Mouse (Mus musculus): ENCODE measurements around the gene Sema3b. TPM values are rescaled to one million over a fixed set of nuclear protein-coding genes. Genes with fewer than 3 reads are reported as not detected.

The Sema3b gene
- total RNA-seq, 2 experiments from 2014 or later, result not detected

DNA sequence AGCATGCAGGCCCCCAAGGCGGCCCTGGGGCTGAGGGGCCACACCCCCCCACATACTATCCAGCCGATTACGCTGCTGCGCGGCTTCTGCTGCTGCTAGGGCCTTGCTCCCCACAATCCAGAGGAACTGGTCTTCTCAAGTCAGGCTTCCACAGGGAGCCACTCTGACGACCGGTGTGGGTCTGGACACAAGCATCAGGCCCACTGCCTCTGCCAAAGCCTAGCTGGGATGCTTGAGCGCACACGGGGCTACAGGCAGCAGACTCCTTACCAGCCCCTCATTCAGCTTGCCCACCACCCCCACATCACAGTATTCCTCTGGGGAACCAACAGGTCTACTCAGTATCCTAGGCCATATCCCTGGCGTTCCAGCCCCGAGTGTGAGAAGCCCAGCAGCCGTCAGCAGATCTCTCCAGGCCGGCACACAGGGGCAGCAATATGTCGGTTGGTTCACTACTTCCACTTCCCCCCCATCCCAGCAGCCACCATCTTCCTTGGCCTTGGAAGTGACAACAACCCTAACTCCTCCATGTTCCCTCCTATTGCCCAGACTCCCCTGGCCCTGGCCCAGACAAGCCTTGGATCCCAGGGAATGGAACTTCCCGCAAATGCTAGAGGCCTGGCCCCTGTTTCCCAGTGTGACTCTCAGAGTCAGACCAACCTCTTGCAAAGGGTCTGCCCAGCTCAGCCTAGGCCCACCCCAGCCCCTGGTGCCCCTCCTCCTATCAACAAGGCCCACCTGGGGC, 24.8 kb upstream of the Sema3b start:
- ATAC-seq (replicated peaks; ENCODE audit: low FRiP score, poor library complexity, severe bottlenecking), result peak; percentile 24; the same call in 1 of the 2 replicates

- ATAC-seq (replicated peaks; ENCODE audit: low FRiP score, poor library complexity, severe bottlenecking), result peak; percentile 57
Measured at GRCm38 (mm10) chr9:107633091-107633660, 24.1 kb upstream of the Sema3b start.

DNA sequence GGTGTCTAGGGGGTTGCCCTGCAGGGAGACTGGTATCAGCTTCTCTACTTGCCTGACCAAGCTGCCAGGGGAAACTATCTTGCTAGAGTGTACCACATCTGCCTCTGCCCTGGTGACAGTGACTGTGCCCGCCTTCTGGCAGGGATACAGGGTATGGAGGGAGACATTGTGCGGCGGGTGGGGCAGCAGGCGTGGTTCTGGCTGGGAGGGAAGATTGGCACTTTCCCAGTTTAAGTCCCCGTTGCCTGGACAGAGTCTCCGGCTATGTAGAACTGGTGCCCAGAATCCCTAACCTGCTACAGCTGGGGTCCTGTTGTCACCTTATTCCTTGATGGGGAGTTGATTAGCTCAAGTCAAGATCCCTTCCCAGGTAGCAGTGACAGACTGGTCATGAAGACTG, 23.4 kb upstream of the Sema3b start:
- ATAC-seq (replicated peaks; ENCODE audit: low FRiP score, poor library complexity, severe bottlenecking), result peak; percentile 66

DNA sequence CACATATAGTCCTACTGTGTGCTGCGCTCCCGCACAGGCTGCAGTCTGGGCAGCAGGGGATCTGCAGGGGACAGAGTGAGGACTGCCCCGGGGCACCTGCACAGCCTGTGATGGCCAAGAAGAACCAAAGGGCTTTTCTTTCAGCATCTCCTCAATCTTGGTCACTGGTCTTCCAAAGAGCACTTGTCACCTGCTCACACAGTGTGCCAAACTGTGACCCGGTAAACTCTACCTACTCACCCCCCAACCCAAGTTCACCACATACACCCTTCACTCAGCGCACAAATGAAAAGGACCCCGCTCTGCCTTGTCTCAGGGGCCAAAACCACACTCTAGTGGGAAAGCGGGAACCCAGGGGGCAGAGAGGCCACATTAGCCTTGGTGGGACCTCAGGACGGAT, 22.8 kb upstream of the Sema3b start:
- ATAC-seq (replicated peaks; ENCODE audit: low FRiP score, poor library complexity, severe bottlenecking), result no peak

GRCm38 (mm10) chr9:107631311-107631826, 22.3 kb upstream of the Sema3b start:
- no peak for ATAC-seq (replicated peaks; ENCODE audit: low FRiP score, poor library complexity, severe bottlenecking)

- no peak for ATAC-seq (replicated peaks; ENCODE audit: low FRiP score, poor library complexity, severe bottlenecking)
Measured at GRCm38 (mm10) chr9:107630576-107630975, 21.5 kb upstream of the Sema3b start.

GRCm38 (mm10) chr9:107629901-107630425, 20.9 kb upstream of the Sema3b start:
- no peak for ATAC-seq (replicated peaks; ENCODE audit: low FRiP score, poor library complexity, severe bottlenecking)

- ATAC-seq (replicated peaks; ENCODE audit: low FRiP score, poor library complexity, severe bottlenecking), result no peak
Measured at GRCm38 (mm10) chr9:107629411-107629730, 20.3 kb upstream of the Sema3b start.

- ATAC-seq (replicated peaks; ENCODE audit: low FRiP score, poor library complexity, severe bottlenecking), result no peak
Measured at GRCm38 (mm10) chr9:107628721-107629410, 19.8 kb upstream of the Sema3b start.

DNA sequence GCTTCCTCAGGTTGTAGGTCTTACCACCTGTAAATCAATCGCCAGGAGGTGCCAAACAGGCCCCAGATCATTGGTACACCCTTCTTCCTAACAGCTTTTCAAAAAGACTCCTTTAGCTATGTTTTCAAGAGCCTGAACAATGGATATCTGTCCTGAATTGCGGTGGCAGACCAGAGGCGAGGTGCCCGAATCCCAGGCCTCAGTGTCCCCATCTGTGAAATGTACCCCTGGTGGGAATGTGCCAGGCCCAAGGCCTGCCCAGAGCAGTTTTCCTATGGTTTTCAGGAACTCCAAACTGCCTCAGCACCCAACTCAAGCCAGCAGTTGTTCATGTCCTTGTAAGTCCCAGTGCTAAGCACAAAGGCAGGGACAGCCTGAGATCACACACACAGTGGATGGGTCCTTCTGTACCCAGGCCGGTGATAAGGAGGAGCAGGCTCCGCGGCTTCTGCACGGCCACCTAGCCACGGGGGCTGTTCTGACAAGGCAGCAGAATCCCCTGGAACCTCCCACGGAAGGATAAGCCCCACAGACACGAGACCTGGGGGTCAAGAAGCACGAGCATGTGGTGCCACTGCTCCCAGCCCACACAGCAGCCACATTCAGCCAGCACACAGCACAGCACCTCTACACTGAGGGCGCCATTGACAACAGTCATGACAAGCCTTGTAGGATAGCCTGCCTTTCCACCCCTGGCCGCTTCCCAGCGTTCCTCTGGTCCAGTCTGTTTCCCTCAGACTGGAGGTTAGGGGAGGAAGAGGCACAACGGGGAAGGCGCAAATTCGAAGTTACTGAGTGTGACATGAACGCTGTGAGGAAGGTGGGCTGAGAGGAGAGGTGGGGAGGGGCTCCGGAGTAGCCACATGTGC, 18.6 kb upstream of the Sema3b start:
- no peak for ATAC-seq (replicated peaks; ENCODE audit: low FRiP score, poor library complexity, severe bottlenecking)

DNA sequence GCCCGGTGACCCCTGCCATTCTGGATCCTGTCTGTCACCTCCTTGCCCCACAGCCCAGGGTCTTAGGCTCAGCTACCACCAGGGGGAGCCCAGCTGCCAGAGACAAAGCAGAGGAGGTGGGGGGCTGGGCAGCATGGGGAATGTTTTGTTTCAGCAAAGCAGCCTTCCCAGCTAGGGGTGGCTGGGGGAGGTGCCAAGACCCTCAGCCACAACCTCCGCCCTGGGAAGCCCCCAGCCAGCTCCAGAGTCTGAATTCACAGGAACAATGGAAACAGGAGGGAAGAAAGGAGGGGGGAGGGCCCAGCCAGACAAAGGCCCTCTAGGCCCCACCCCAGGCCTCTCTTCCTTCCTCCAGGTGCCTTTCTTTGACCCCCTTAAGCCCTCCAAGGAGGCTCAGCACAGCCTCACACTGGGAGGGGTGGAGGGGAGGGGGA, 17.8 kb upstream of the Sema3b start:
- ATAC-seq (replicated peaks; ENCODE audit: low FRiP score, poor library complexity, severe bottlenecking), result peak; percentile 56

- ATAC-seq (replicated peaks; ENCODE audit: low FRiP score, poor library complexity, severe bottlenecking), result peak; percentile 27; the same call in 1 of the 2 replicates
Measured at GRCm38 (mm10) chr9:107626158-107626843, 17.3 kb upstream of the Sema3b start.

- ATAC-seq (replicated peaks; ENCODE audit: low FRiP score, poor library complexity, severe bottlenecking), result no peak
Measured at GRCm38 (mm10) chr9:107625351-107626128, 16.5 kb upstream of the Sema3b start.

GRCm38 (mm10) chr9:107624951-107625350, 15.9 kb upstream of the Sema3b start:
- ATAC-seq (replicated peaks; ENCODE audit: low FRiP score, poor library complexity, severe bottlenecking), result no peak

- ATAC-seq (replicated peaks; ENCODE audit: low FRiP score, poor library complexity, severe bottlenecking), result no peak
Measured at GRCm38 (mm10) chr9:107624539-107624938, 15.5 kb upstream of the Sema3b start.

- no peak for ATAC-seq (replicated peaks; ENCODE audit: low FRiP score, poor library complexity, severe bottlenecking)
Measured at GRCm38 (mm10) chr9:107620954-107621353, 11.9 kb upstream of the Sema3b start.

DNA sequence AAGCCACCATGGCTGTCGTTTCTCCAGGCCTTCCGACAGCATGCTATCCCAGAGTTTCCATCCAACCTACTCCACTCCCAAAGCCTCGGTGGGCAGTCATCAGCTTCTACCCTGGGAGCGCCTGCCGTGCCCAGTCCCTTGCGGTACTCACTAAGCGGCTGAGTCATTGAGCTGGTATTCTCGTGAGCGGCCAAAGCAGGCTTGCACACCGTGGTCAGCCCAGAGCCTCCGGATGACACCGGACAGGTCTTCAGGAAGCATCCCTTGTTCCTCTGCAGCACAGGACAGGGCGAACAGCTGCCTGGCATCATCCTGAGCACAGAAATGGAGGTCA, 10.5 kb upstream of the Sema3b start:
- no peak for ATAC-seq (replicated peaks; ENCODE audit: low FRiP score, poor library complexity, severe bottlenecking)

DNA sequence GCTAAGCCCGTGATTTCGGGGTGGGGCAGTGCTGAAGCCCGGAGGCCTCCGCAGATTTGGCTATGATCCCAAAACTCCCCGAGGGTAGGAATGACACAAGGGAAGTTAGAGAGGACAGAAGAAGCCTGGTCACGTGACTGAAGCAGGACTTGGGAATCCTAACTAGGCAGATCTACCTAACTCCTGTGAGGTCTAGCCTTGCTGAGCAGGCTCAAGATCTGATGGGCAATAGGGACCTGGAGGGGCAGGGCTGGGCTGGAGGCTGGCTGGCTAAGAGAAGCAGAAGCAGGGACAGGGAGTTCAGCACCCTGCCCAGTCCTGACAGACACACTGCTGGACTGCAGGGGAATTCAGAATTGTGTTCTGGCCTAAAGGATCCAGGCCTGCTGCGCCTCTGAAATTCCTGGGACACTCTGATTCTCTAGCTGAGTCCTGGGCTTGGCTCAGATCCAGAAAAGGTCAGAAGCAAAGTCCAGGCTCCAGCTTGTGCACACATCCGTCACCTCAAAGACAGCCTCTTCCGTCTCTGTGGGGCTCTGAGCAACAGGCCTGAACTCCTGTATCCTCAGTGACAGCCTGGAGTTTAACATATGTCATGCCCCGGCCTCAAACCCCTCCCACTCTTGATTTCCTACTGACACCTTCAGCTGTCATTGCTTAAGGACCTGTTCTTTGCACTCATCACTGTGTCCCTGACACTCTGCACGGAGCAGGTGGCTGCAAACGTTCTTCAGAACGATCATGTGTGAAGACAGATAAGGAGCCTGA, 9.9 kb upstream of the Sema3b start:
- ATAC-seq (replicated peaks; ENCODE audit: low FRiP score, poor library complexity, severe bottlenecking), result no peak

Data from erythroblast, adult 5-6 weeks (primary cell).